Mouse (Mus musculus) intestine, embryonic 14.5 days (tissue): Measurements from ENCODE around the gene D17H6S53E. TPM values are rescaled to one million over a fixed set of nuclear protein-coding genes. Genes with fewer than 3 reads are reported as not detected.

Experiments
- ATAC-seq: fragments of 200-750 bp; cut with Nextera tagmentation; replicated peaks from 2 replicates; pipeline ENCODE4 v1.8.0; 2017; ENCODE audit warnings: low read depth, moderate number of reproducible peaks, moderate TSS enrichment, moderate library complexity; ENCODE audit not compliant: low FRiP score, low TSS enrichment
- DNase-seq: peaks from one replicate; pipeline ENCODE4 v3.0.0-alpha.2; 2018; ENCODE audit warnings: low spot score
- H3K27ac ChIP-seq: fragments of 300-500 bp; sonication (generic); 2 replicates; pipeline ENCODE4 v1.5.1; 2014; ENCODE audit warnings: low read depth, mild to moderate bottlenecking, control low read depth
- H3K27me3 ChIP-seq: fragments of 300-500 bp; sonication (generic); replicated peaks from 2 replicates; pipeline ENCODE4 v1.6.1; 2014; ENCODE audit warnings: low read length, control low read depth; ENCODE audit not compliant: control insufficient read depth, insufficient read depth
- H3K36me3 ChIP-seq: fragments of 300-500 bp; sonication (generic); 2 replicates; pipeline ENCODE4 v1.6.1; 2014; ENCODE audit warnings: low read length, control low read depth; ENCODE audit not compliant: control insufficient read depth, insufficient read depth
- H3K4me1 ChIP-seq: fragments of 300-500 bp; sonication (generic); replicated peaks from 2 replicates; pipeline ENCODE4 v1.6.1; 2014; ENCODE audit warnings: low read length, control low read depth, mixed read lengths; ENCODE audit not compliant: control insufficient read depth, insufficient read depth
- H3K4me2 ChIP-seq: fragments of 300-500 bp; sonication (generic); 2 replicates; pipeline ENCODE4 v1.6.1; 2014; ENCODE audit warnings: low read length
- H3K4me3 ChIP-seq: fragments of 300-500 bp; sonication (generic); 2 replicates; pipeline ENCODE4 v1.5.1; 2014; ENCODE audit warnings: low read depth, low read length, control low read depth, mixed read lengths
- H3K9ac ChIP-seq: fragments of 300-500 bp; sonication (generic); 2 replicates; pipeline ENCODE4 v1.6.1; 2014; ENCODE audit warnings: mild to moderate bottlenecking, low read length
- H3K9me3 ChIP-seq: fragments of 300-500 bp; sonication (generic); 2 replicates; pipeline ENCODE4 v1.6.1; 2016; ENCODE audit warnings: low read length, control low read depth; ENCODE audit not compliant: control insufficient read depth
- whole genome bisulfite sequencing: fragments of 180-500 bp; shearing (Covaris S2); extraction: QIAGEN DNeasy Blood & Tissue Kit; methylation state at CpG from one replicate; pipeline ENCODE4 v1.1.7; 2014; 5-methylcytosine and 5-hydroxymethylcytosine counted together
- polyA plus RNA-seq: library from polyadenylated mRNA; unstranded; fragments of >200 nt; fragmentation: Nextera tagmentation; extraction: Ambion mirVana; gene quantifications from 2 replicates; pipeline ENCODE4 v1.2.1, GENCODE M21; 2014

The D17H6S53E gene
- polyA plus RNA-seq, 1 experiment from 2014 or later: 8.4 TPM

- H3K4me1 ChIP-seq: peaks cover 19% of the 10 kb centered on the region
- H3K9ac ChIP-seq: peak within 1 kb of the TSS; percentile 87
- peak within 1 kb of the TSS; percentile 65 for H3K4me3 ChIP-seq
- no peaks in the 10 kb centered on the region for H3K27me3 ChIP-seq
- H3K36me3 ChIP-seq: peaks cover 28% of the 10 kb centered on the region
- H3K4me2 ChIP-seq: peak within 1 kb of the TSS; percentile 98
- WGBS: under 1% methylated on average over 79 of the region's 89 CpGs
- H3K27ac ChIP-seq: peak within 1 kb of the TSS; percentile 99
- peak; percentile 94 for ATAC-seq
- no peaks in the 10 kb centered on the region for H3K9me3 ChIP-seq
- peak; percentile 98 for DNase-seq
Observed at GRCm38 (mm10) chr17:35164568-35165450, 38.6 kb downstream of the D17H6S53E start, which contains the start of gene Prrc2a. TSS of gene Prrc2a (minus strand) at chr17:35164897.

DNA sequence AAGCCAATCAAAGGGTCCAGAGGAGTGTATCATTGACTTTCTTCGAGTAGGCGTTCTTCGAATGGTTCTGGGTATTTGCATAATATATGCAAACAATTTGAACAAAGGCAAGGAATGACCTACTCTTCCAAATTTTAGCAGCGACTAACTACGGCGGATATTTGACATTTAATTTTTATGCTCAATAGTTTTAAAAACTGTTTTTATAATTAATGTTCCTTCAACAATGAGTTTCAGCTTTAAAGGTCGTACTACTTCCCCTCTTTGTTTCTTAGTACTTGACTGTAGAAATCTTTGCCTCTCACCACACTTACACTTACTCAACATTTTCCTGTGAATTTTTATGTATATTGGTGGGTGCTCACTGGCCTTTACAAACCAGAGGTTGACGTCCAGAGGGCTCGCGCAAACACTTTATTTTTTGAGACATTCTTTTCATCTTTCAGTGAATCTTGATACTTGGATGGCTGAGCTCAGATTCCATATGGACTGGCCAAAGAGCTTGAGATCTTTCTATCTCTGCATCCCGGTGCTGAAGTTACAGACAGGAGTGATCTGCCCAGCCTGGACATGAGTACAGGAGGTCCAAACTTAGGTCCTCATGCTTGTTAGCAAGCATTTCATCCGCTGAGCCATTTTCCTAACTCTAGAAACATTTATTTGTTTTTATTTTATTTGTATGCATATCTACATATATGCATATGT lies 39.4 kb downstream of the D17H6S53E start:
- no peaks in the 10 kb centered on the region for H3K9me3 ChIP-seq
- no peaks in the 10 kb centered on the region for H3K27me3 ChIP-seq
- peak overlapping the region; percentile 99 for H3K27ac ChIP-seq
- H3K9ac ChIP-seq: peak overlapping the region; percentile 58
- H3K4me2 ChIP-seq: peak overlapping the region; percentile 65
- H3K4me1 ChIP-seq: peaks cover 19% of the 10 kb centered on the region
- peak overlapping the region; percentile 65 for H3K4me3 ChIP-seq
- DNase-seq (no peak), ATAC-seq (peak; percentile 85)
- WGBS: 20% methylated on average over 12 of the region's 12 CpGs
- peaks cover 20% of the 10 kb centered on the region for H3K36me3 ChIP-seq

GRCm38 (mm10) chr17:35166352-35167035 lies 40.3 kb downstream of the D17H6S53E start:
- Histone ChIP-seq H3K9ac (no peak overlapping the region; the same call in 1 of the 2 replicates), H3K9me3 (no peaks in the 10 kb centered on the region), H3K4me1 (peaks cover 19% of the 10 kb centered on the region), H3K4me3 (no peak overlapping the region), H3K27ac (peak overlapping the region; percentile 99), H3K4me2 (peak overlapping the region; percentile 65), H3K36me3 (peaks cover 11% of the 10 kb centered on the region), H3K27me3 (no peaks in the 10 kb centered on the region)
- WGBS: 61% methylated on average over 8 of the region's 8 CpGs
- ATAC-seq (no peak), DNase-seq (no peak)

DNA sequence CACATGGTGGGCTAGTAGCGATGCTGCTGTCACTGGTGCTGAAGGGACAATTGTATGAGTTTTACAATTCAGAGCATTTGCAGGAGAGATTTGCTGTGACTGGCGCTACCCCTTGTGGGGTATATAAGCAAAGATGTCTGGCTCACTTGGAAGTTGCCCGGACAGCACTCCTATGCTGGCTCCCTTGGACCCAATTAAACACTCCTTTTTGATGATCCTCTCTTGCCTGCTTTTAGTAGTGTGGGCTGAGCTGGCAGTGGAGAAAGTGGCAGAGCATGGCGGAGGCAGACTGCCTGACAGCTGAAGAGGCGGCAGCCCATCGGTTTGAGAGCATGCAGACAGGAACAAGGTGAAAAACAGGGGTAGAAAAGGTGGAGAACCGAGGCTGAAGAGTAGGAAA lies 41.6 kb downstream of the D17H6S53E start:
- peaks cover 15% of the 10 kb centered on the region for H3K4me1 ChIP-seq
- no peak overlapping the region for H3K9ac ChIP-seq
- H3K36me3 ChIP-seq: 0 out of 2 replicates have a peak, but pooled peaks cover 1% of the 10 kb centered on the region
- no peak overlapping the region for H3K27ac ChIP-seq
- no peaks in the 10 kb centered on the region for H3K9me3 ChIP-seq
- no peak overlapping the region for H3K4me3 ChIP-seq
- DNase-seq (no peak), ATAC-seq (no peak)
- H3K27me3 ChIP-seq: no peaks in the 10 kb centered on the region
- H3K4me2 ChIP-seq: no peak overlapping the region
- 87% methylated on average over 7 of the region's 7 CpGs for WGBS

DNA sequence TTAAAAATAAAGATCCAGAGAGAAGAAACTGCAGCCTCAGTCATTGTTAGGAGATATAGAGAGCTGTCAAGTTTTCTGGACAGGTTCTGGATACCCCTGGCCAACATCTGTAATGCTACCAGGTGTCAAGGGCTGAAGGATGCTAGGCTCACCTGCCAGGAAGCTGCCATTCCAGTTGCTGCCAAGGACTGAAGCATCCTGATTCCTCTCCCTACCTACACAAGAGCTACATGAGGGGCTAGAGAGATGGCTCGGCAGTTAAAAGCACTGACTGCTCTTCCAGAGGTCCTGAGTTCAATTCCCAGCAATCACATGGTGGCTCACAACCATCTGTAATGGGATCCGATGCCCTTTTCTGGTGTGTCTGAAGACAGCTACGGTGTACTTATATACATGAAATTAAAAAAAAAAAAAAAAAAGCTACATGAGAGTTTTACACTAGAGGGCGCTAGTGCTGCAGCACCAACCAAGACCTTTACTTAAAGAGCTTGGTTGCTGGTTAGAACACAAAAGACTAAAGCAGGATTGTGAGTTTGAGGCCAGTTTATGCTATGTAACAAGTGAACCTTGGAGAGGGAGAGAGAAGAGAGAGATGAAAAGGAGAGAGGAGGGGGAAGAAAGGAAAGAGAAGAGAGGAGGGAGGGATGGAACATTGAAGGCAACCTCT lies 42.5 kb downstream of the D17H6S53E start:
- H3K27me3 ChIP-seq: no peaks in the 10 kb centered on the region
- 21% methylated on average over 4 of the region's 4 CpGs for WGBS
- H3K4me3 ChIP-seq: no peak overlapping the region
- no peak overlapping the region for H3K9ac ChIP-seq
- no peak overlapping the region for H3K27ac ChIP-seq
- peaks cover 9% of the 10 kb centered on the region; the same call in 1 of the 2 replicates for H3K4me1 ChIP-seq
- H3K4me2 ChIP-seq: no peak overlapping the region
- H3K36me3 ChIP-seq: no peaks in the 10 kb centered on the region
- ATAC-seq (no peak), DNase-seq (no peak)
- no peaks in the 10 kb centered on the region for H3K9me3 ChIP-seq

- H3K27me3 ChIP-seq: no peaks in the 10 kb centered on the region
- H3K36me3 ChIP-seq: no peaks in the 10 kb centered on the region
- DNase-seq (no peak), ATAC-seq (no peak)
- H3K9ac ChIP-seq: no peak overlapping the region
- WGBS: 71% methylated on average over 11 of the region's 11 CpGs
- H3K4me1 ChIP-seq: no peaks in the 10 kb centered on the region
- H3K27ac ChIP-seq: no peak overlapping the region
- no peaks in the 10 kb centered on the region for H3K9me3 ChIP-seq
- H3K4me2 ChIP-seq: no peak overlapping the region
- no peak overlapping the region for H3K4me3 ChIP-seq
Observed at GRCm38 (mm10) chr17:35172445-35173234, 46.5 kb downstream of the D17H6S53E start.

- Histone ChIP-seq H3K4me1 (no peaks in the 10 kb centered on the region), H3K9me3 (no peaks in the 10 kb centered on the region), H3K27ac (no peak overlapping the region), H3K9ac (no peak overlapping the region), H3K27me3 (no peaks in the 10 kb centered on the region), H3K36me3 (no peaks in the 10 kb centered on the region), H3K4me3 (no peak overlapping the region), H3K4me2 (no peak overlapping the region)
- DNase-seq (no peak), ATAC-seq (no peak)
- 61% methylated on average over 3 of the region's 3 CpGs for WGBS
Observed at GRCm38 (mm10) chr17:35173329-35173728, 47.2 kb downstream of the D17H6S53E start.
